Mouse (Mus musculus) stomach, postnatal 0 days (tissue): ENCODE results near the gene 2810408A11Rik. TPM values are rescaled to one million over a fixed set of nuclear protein-coding genes. Genes with fewer than 3 reads are reported as not detected.
A peak's percentile ranks its signal among the peaks of the same experiment; 100 is the strongest.

ENCODE experiments used
- ATAC-seq: fragments of 200-750 bp; cut with Nextera tagmentation; 2 replicates; pipeline ENCODE4 v1.8.0; 2017; ENCODE audit not compliant: low FRiP score, low TSS enrichment
- DNase-seq: peaks from one replicate; pipeline ENCODE4 v3.0.0-alpha.2; 2016; ENCODE audit warnings: low spot score
- H3K27ac ChIP-seq: fragments of 300-500 bp; sonication (generic); replicated peaks from 2 replicates; pipeline ENCODE4 v1.5.1; 2014; ENCODE audit warnings: mild to moderate bottlenecking, control low read depth
- H3K27me3 ChIP-seq: fragments of 300-500 bp; sonication (generic); 2 replicates; pipeline ENCODE4 v1.6.1; 2014; ENCODE audit warnings: low read length; ENCODE audit not compliant: control insufficient read depth, insufficient read depth
- H3K36me3 ChIP-seq: fragments of 300-500 bp; sonication (generic); 2 replicates; pipeline ENCODE4 v1.6.1; 2014; ENCODE audit warnings: low read length, mixed read lengths; ENCODE audit not compliant: control insufficient read depth, insufficient read depth
- H3K4me1 ChIP-seq: fragments of 300-500 bp; sonication (generic); replicated peaks from 2 replicates; pipeline ENCODE4 v1.6.1; 2014; ENCODE audit warnings: antibody characterized with exemption; ENCODE audit not compliant: control insufficient read depth, insufficient read depth
- H3K4me2 ChIP-seq: fragments of 300-500 bp; sonication (generic); replicated peaks from 2 replicates; pipeline ENCODE4 v1.6.1; 2014; ENCODE audit warnings: low read depth, mild to moderate bottlenecking, control low read depth, moderate library complexity
- H3K4me3 ChIP-seq: fragments of 300-500 bp; sonication (generic); 2 replicates; pipeline ENCODE4 v1.5.1; 2014; ENCODE audit warnings: low read depth, low read length, control low read depth
- H3K9ac ChIP-seq: fragments of 300-500 bp; sonication (generic); 2 replicates; pipeline ENCODE4 v1.6.1; 2014; ENCODE audit warnings: mild to moderate bottlenecking, low read length, control low read depth, mixed read lengths
- H3K9me3 ChIP-seq: fragments of 300-500 bp; sonication (generic); 2 replicates; pipeline ENCODE4 v1.6.1; 2016; ENCODE audit warnings: low read length; ENCODE audit not compliant: control insufficient read depth
- CTCF ChIP-seq: IDR thresholded peaks from 2 replicates; pipeline ENCODE4 v1.5.1; 2016; ENCODE audit warnings: antibody characterized with exemption, low read depth, mild to moderate bottlenecking, moderate library complexity
- EP300 ChIP-seq: optimal IDR thresholded peaks from 2 replicates; pipeline ENCODE3; 2016; ENCODE audit warnings: antibody characterized with exemption
- WGBS: fragments of 180-500 bp; shearing (Covaris S2); extraction: QIAGEN DNeasy Blood & Tissue Kit; methylation state at CpG from one replicate; pipeline ENCODE4 v1.1.7; 2014; 5-methylcytosine and 5-hydroxymethylcytosine counted together
- polyA plus RNA-seq: library from polyadenylated mRNA; unstranded; fragments of >200 nt; fragmentation: Nextera tagmentation; extraction: Ambion mirVana; gene quantifications from 2 replicates; pipeline ENCODE4 v1.2.1, GENCODE M21; 2015

Gene 2810408A11Rik
- polyA plus RNA-seq, 1 experiment from 2014 or later, result 5.9 TPM

GRCm38 (mm10) chr11:69902972-69903371 lies 2.2 kb upstream of the 2810408A11Rik start:
- Histone ChIP-seq H3K4me3 (0 out of 2 replicates have a peak overlapping the region, but pooled peaks have one; percentile 79), H3K9ac (no peak overlapping the region), H3K4me1 (peaks cover 4% of the 10 kb centered on the region; the same call in 1 of the 2 replicates), H3K27ac (no peak overlapping the region), H3K36me3 (peaks cover 25% of the 10 kb centered on the region), H3K27me3 (no peaks in the 10 kb centered on the region), H3K9me3 (no peaks in the 10 kb centered on the region), H3K4me2 (peak overlapping the region; percentile 95; the same call in 1 of the 2 replicates)
- DNase-seq (no peak), ATAC-seq (no peak)
- TF ChIP-seq CTCF (no peak), EP300 (no peak)
- 63% methylated on average over 13 of the region's 13 CpGs for WGBS

- Histone ChIP-seq H3K27me3 (no peaks in the 10 kb centered on the region), H3K4me1 (peaks cover 4% of the 10 kb centered on the region; the same call in 1 of the 2 replicates), H3K36me3 (peaks cover 20% of the 10 kb centered on the region), H3K4me2 (peak overlapping the region; percentile 95), H3K9ac (peak overlapping the region; percentile 84), H3K27ac (peak overlapping the region; percentile 98), H3K9me3 (no peaks in the 10 kb centered on the region), H3K4me3 (peak overlapping the region; percentile 79)
- no peak for DNase-seq
- TF ChIP-seq EP300 (no peak), CTCF (no peak)
- 0 out of 2 replicates have a peak, but pooled peaks have one; percentile 3 for ATAC-seq
- whole genome bisulfite sequencing, result under 1% methylated on average over 33 of the region's 39 CpGs
Measured at GRCm38 (mm10) chr11:69901993-69902392, 1.2 kb upstream of the 2810408A11Rik start.

GRCm38 (mm10) chr11:69901406-69901846 lies 639 bp upstream of the 2810408A11Rik start:
- ATAC-seq, result peak; percentile 82
- peaks cover 15% of the 10 kb centered on the region for H3K36me3 ChIP-seq
- under 1% methylated on average over 42 of the region's 42 CpGs for WGBS
- peak overlapping the region; percentile 95 for H3K4me2 ChIP-seq
- TF ChIP-seq EP300 (no peak), CTCF (no peak)
- peak overlapping the region; percentile 98 for H3K27ac ChIP-seq
- H3K4me3 ChIP-seq, result peak overlapping the region; percentile 79
- H3K4me1 ChIP-seq, result peaks cover 4% of the 10 kb centered on the region; the same call in 1 of the 2 replicates
- peak; percentile 95 for DNase-seq
- H3K9me3 ChIP-seq, result no peaks in the 10 kb centered on the region
- peak overlapping the region; percentile 84 for H3K9ac ChIP-seq
- H3K27me3 ChIP-seq, result no peaks in the 10 kb centered on the region

- 23% methylated on average over 4 of the region's 4 CpGs for WGBS
- Histone ChIP-seq H3K9ac (no peak overlapping the region; the same call in 1 of the 2 replicates), H3K4me3 (peak overlapping the region; percentile 79; the same call in 1 of the 2 replicates), H3K4me2 (peak overlapping the region; percentile 95), H3K36me3 (0 out of 2 replicates have a peak, but pooled peaks cover 6% of the 10 kb centered on the region), H3K4me1 (peaks cover 4% of the 10 kb centered on the region; the same call in 1 of the 2 replicates), H3K27me3 (no peaks in the 10 kb centered on the region), H3K9me3 (no peaks in the 10 kb centered on the region), H3K27ac (no peak overlapping the region)
- ATAC-seq, result no peak
- no peak for DNase-seq
- TF ChIP-seq EP300, result no peak
- no peak for TF ChIP-seq CTCF
Measured at GRCm38 (mm10) chr11:69899870-69900269, 917 bp downstream of the 2810408A11Rik start.

GRCm38 (mm10) chr11:69895291-69895690 lies 5.5 kb downstream of the 2810408A11Rik start, which contains the start of gene Acap1:
TSS of gene Acap1 (minus strand) at chr11:69895539.
- Histone ChIP-seq H3K4me2 (no peak within 1 kb of the TSS), H3K4me3 (no peak within 1 kb of the TSS), H3K9ac (no peak within 1 kb of the TSS), H3K9me3 (no peaks in the 10 kb centered on the region), H3K4me1 (no peaks in the 10 kb centered on the region), H3K27ac (no peak within 1 kb of the TSS), H3K27me3 (no peaks in the 10 kb centered on the region), H3K36me3 (no peaks in the 10 kb centered on the region)
- TF ChIP-seq EP300, result no peak
- TF ChIP-seq CTCF, result no peak
- no peak for DNase-seq
- ATAC-seq, result no peak
- WGBS, result 71% methylated on average over 4 of the region's 4 CpGs

GRCm38 (mm10) chr11:69894671-69895070 lies 6.1 kb downstream of the 2810408A11Rik start:
- H3K9me3 ChIP-seq, result no peaks in the 10 kb centered on the region
- H3K27me3 ChIP-seq, result no peaks in the 10 kb centered on the region
- no peak for TF ChIP-seq EP300
- TF ChIP-seq CTCF, result no peak
- H3K4me2 ChIP-seq, result no peak overlapping the region
- H3K9ac ChIP-seq, result no peak overlapping the region
- H3K36me3 ChIP-seq, result no peaks in the 10 kb centered on the region
- no peak overlapping the region for H3K4me3 ChIP-seq
- WGBS, result 78% methylated on average over 5 of the region's 5 CpGs
- DNase-seq (no peak), ATAC-seq (no peak)
- no peaks in the 10 kb centered on the region for H3K4me1 ChIP-seq
- no peak overlapping the region for H3K27ac ChIP-seq
